In the genomic region with DNA sequence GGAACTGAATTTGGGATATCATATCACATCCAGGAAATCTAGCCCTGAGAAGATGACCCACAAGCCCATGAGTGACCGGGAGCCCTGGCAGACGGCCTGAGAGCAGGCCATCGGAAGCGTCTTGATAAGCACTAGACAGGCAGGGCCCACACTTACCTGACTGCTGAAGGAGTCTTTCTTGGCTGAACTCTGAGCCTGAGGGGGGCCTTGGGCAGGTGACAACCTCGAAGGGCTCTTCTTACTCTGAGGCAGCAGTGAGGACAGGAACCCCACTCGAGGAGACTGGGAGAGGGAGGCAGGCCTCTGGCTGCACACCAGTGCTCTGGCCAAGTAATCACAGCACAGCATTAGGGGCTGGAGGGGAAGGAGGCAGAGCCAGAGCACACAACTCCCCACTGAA, we compare ENCODE assay signal across 32 mouse cellular contexts. TPM values are rescaled to one million over a fixed set of nuclear protein-coding genes. Genes with fewer than 3 reads are reported as not detected.
DNase-seq lines count a peak whose midpoint lies in the region; ATAC-seq and TF ChIP-seq lines count a peak whose summit lies in the region.
"Had no signal": no experiment of that assay in that cellular context is flagged by ENCODE, and none has a peak within 500 bp of the region (broad histone marks: within the 10 kb centered on the region; RNA-seq: fewer than 3 reads in every experiment).

No protein-coding gene starts in this region.

- peak overlapping the region; percentile 57 for H3K27ac ChIP-seq in heart, embryonic 12.5 days (ENCODE audit: poor library complexity, severe bottlenecking)
- H3K27ac ChIP-seq in liver, embryonic 13.5 days = 0 out of 2 replicates have a peak overlapping the region, but pooled peaks have one; percentile 21
- H3K27ac ChIP-seq in liver, postnatal 0 days (ENCODE audit: low read depth) = no peak overlapping the region
- no peak overlapping the region for H3K27ac ChIP-seq in midbrain, embryonic 10.5 days (replicated peaks)
- H3K27ac ChIP-seq: forebrain, embryonic 10.5 days; hindbrain, postnatal 0 days; midbrain, embryonic 15.5 days; neural tube, embryonic 12.5 days; stomach, postnatal 0 days had no signal

- H3K36me3 ChIP-seq in heart, embryonic 12.5 days = peaks cover 48% of the 10 kb centered on the region
- H3K36me3 ChIP-seq in liver, embryonic 13.5 days = peaks cover 94% of the 10 kb centered on the region
- peaks cover 64% of the 10 kb centered on the region for H3K36me3 ChIP-seq in liver, postnatal 0 days (replicated peaks; ENCODE audit: insufficient read depth, low read length)
- H3K36me3 ChIP-seq in midbrain, embryonic 10.5 days = peaks cover 97% of the 10 kb centered on the region

- WGBS in heart, embryonic 12.5 days = 37% methylated on average over 6 of the region's 6 CpGs
- 83% methylated on average over 6 of the region's 6 CpGs for WGBS in liver, embryonic 13.5 days (ENCODE audit: insufficient replicate concordance)
- WGBS in liver, postnatal 0 days (ENCODE audit: insufficient replicate concordance) = 83% methylated on average over 6 of the region's 6 CpGs
- WGBS in midbrain, embryonic 10.5 days = 93% methylated on average over 6 of the region's 6 CpGs

- H3K4me2 ChIP-seq in heart, embryonic 12.5 days = peak overlapping the region; percentile 35
- H3K4me2 ChIP-seq in liver, embryonic 13.5 days = no peak overlapping the region
- H3K4me2 ChIP-seq in liver, postnatal 0 days (ENCODE audit: low read depth, low read length) = no peak overlapping the region
- H3K4me2 ChIP-seq: midbrain, embryonic 15.5 days; neural tube, embryonic 12.5 days had no signal

- no peak for DNase-seq in heart, postnatal 4 days
- no peak for DNase-seq in liver, embryonic 13.5 days
- no peak for DNase-seq in liver, postnatal 0 days
- DNase-seq in lung, postnatal 10 days = peak; percentile 50
- DNase-seq in midbrain, embryonic 10.5 days (ENCODE audit: low spot score) = no peak
- DNase-seq: cerebellum, adult 11-12 months; cerebellum, postnatal 10 days; gastrocnemius, postnatal 36 days; right cerebral cortex, postnatal 14 days; thymus, adult 2 months; thymus, postnatal 4 days had no signal

- ATAC-seq in heart, embryonic 12.5 days (ENCODE audit: insufficient number of reproducible peaks, low FRiP score) = no peak
- ATAC-seq in liver, embryonic 13.5 days (ENCODE audit: low read depth) = no peak
- ATAC-seq in liver, postnatal 0 days = no peak
- no peak for ATAC-seq in megakaryocyte progenitor cell, adult 5-6 weeks (replicated peaks; ENCODE audit: poor library complexity)
- ATAC-seq in megakaryocyte, adult 5-6 weeks (ENCODE audit: poor library complexity, severe bottlenecking) = no peak
- ATAC-seq: forebrain, embryonic 16.5 days; hindbrain, postnatal 0 days; intestine, embryonic 16.5 days; midbrain, embryonic 15.5 days had no signal

- no peak for TF ChIP-seq EP300 in liver, postnatal 0 days (IDR thresholded peaks at IDR 0.05; ENCODE audit: low read depth)

- peaks cover 70% of the 10 kb centered on the region for H3K4me1 ChIP-seq in heart, embryonic 12.5 days (replicated peaks)
- peaks cover 78% of the 10 kb centered on the region for H3K4me1 ChIP-seq in liver, embryonic 13.5 days (replicated peaks)
- peaks cover 47% of the 10 kb centered on the region for H3K4me1 ChIP-seq in liver, postnatal 0 days (ENCODE audit: insufficient read depth)
- peaks cover 17% of the 10 kb centered on the region for H3K4me1 ChIP-seq in midbrain, embryonic 10.5 days

- no peaks in the 10 kb centered on the region for H3K27me3 ChIP-seq in heart, embryonic 12.5 days (replicated peaks)
- H3K27me3 ChIP-seq in liver, embryonic 13.5 days = no peaks in the 10 kb centered on the region
- no peaks in the 10 kb centered on the region for H3K27me3 ChIP-seq in liver, postnatal 0 days (ENCODE audit: insufficient read depth, low read length)
- H3K27me3 ChIP-seq in midbrain, embryonic 10.5 days (ENCODE audit: low read depth, poor library complexity, severe bottlenecking) = no peaks in the 10 kb centered on the region
- H3K27me3 ChIP-seq: midbrain, embryonic 15.5 days; neural tube, embryonic 12.5 days had no signal

- TF ChIP-seq CTCF in liver, postnatal 0 days (IDR thresholded peaks at IDR 0.05; ENCODE audit: low read depth) = no peak

- no peak overlapping the region for H3K4me3 ChIP-seq in heart, embryonic 12.5 days
- no peak overlapping the region for H3K4me3 ChIP-seq in liver, embryonic 13.5 days (replicated peaks)
- no peak overlapping the region for H3K4me3 ChIP-seq in liver, postnatal 0 days (ENCODE audit: low read depth, low read length)
- H3K4me3 ChIP-seq in midbrain, embryonic 10.5 days = no peak overlapping the region
- H3K4me3 ChIP-seq: forebrain, embryonic 10.5 days; midbrain, embryonic 15.5 days; neural tube, embryonic 12.5 days had no signal

- peak overlapping the region; percentile 48 for H3K9ac ChIP-seq in heart, embryonic 12.5 days
- H3K9ac ChIP-seq in liver, embryonic 13.5 days = no peak overlapping the region
- H3K9ac ChIP-seq in liver, postnatal 0 days (replicated peaks) = no peak overlapping the region
- H3K9ac ChIP-seq: midbrain, embryonic 15.5 days; neural tube, embryonic 12.5 days had no signal

- no peaks in the 10 kb centered on the region for H3K9me3 ChIP-seq in heart, embryonic 12.5 days (replicated peaks)
- H3K9me3 ChIP-seq in liver, embryonic 13.5 days (replicated peaks) = no peaks in the 10 kb centered on the region
- H3K9me3 ChIP-seq in liver, postnatal 0 days (ENCODE audit: low read length) = no peaks in the 10 kb centered on the region
- H3K9me3 ChIP-seq in midbrain, embryonic 10.5 days (replicated peaks) = no peaks in the 10 kb centered on the region
- H3K9me3 ChIP-seq: forebrain, embryonic 10.5 days; midbrain, embryonic 15.5 days; neural tube, embryonic 12.5 days had no signal

RNA-seq across cellular contexts. Expression of a gene that starts 6.3 kb away (rescaled TPM):
- polyA plus RNA-seq in heart, embryonic 12.5 days (2016; fragmentation: Nextera tagmentation; extraction: Ambion mirVana) = 10.7 and 12.6 TPM in 2 replicates
- total RNA-seq in heart, postnatal 4 days (2021) = 10 to 100 TPM; 19.1 to 22.7 TPM
- polyA plus RNA-seq in liver, embryonic 13.5 days (2015; fragmentation: Nextera tagmentation; extraction: Ambion mirVana) = 12.3 and 13.8 TPM in 2 replicates
- polyA plus RNA-seq in liver, postnatal 0 days (2015; fragmentation: Nextera tagmentation; extraction: Ambion mirVana) = 5.5 and 5.7 TPM in 2 replicates
- polyA plus RNA-seq in midbrain, embryonic 10.5 days (2016; fragmentation: Nextera tagmentation; extraction: Ambion mirVana) = 11.4 and 13.0 TPM in 2 replicates
- total RNA-seq in megakaryocyte progenitor cell, adult 5-6 weeks (2015) = 5.8 and 6.1 TPM in 2 replicates
- 20.5 and 22.7 TPM in 2 replicates for total RNA-seq in megakaryocyte progenitor cell, adult 5-6 weeks (2017)
- total RNA-seq in megakaryocyte, adult 5-6 weeks (2015) = 4.2 and 7.6 TPM in 2 replicates
- total RNA-seq in megakaryocyte, adult 5-6 weeks (2017) = 19.6 and 27.5 TPM in 2 replicates

RNA-seq across cellular contexts. Expression of a gene that starts 15.6 kb away (rescaled TPM):
- not detected in 2 replicates for polyA plus RNA-seq in heart, embryonic 12.5 days (2016; fragmentation: Nextera tagmentation; extraction: Ambion mirVana)
- not detected for total RNA-seq in heart, postnatal 4 days (2021)
- polyA plus RNA-seq in liver, embryonic 13.5 days (2015; fragmentation: Nextera tagmentation; extraction: Ambion mirVana) = not detected in 2 replicates
- polyA plus RNA-seq in liver, postnatal 0 days (2015; fragmentation: Nextera tagmentation; extraction: Ambion mirVana) = not detected in 2 replicates
- not detected in 2 replicates for polyA plus RNA-seq in midbrain, embryonic 10.5 days (2016; fragmentation: Nextera tagmentation; extraction: Ambion mirVana)
- total RNA-seq in megakaryocyte progenitor cell, adult 5-6 weeks (2015) = not detected in 2 replicates
- not detected in 2 replicates for total RNA-seq in megakaryocyte progenitor cell, adult 5-6 weeks (2017)
- total RNA-seq in megakaryocyte, adult 5-6 weeks (2015) = not detected in 2 replicates
- total RNA-seq in megakaryocyte, adult 5-6 weeks (2017) = not detected in 2 replicates
- total RNA-seq: adrenal gland, adult 18-20 months; adrenal gland, postnatal 4 days; gastrocnemius, postnatal 36 days; heart, adult 8-10 months; hindbrain, postnatal 0 days; layer of hippocampus, adult 18-20 months; layer of hippocampus, postnatal 14 days; liver, adult 2 months; megakaryocyte-erythroid progenitor cell, adult 5-6 weeks had no signal
- polyA plus RNA-seq: embryonic facial prominence, embryonic 11.5 days; forebrain, embryonic 10.5 days; forebrain, embryonic 16.5 days; hindbrain, embryonic 11.5 days; hindbrain, postnatal 0 days; intestine, embryonic 16.5 days; kidney, embryonic 16.5 days; limb, embryonic 11.5 days; liver, adult 2 months; midbrain, embryonic 15.5 days; neural tube, embryonic 12.5 days had no signal

RNA-seq across cellular contexts. Expression of a gene that starts 26.5 kb away (rescaled TPM):
- polyA plus RNA-seq in heart, embryonic 12.5 days (2016; fragmentation: Nextera tagmentation; extraction: Ambion mirVana) = 9.7 and 11.2 TPM in 2 replicates
- 1 to 10 TPM; 5.5 to 6.7 TPM for total RNA-seq in heart, postnatal 4 days (2021)
- 10.5 and 10.6 TPM in 2 replicates for polyA plus RNA-seq in liver, embryonic 13.5 days (2015; fragmentation: Nextera tagmentation; extraction: Ambion mirVana)
- polyA plus RNA-seq in liver, postnatal 0 days (2015; fragmentation: Nextera tagmentation; extraction: Ambion mirVana) = 4.5 and 4.9 TPM in 2 replicates
- 17.0 and 17.7 TPM in 2 replicates for polyA plus RNA-seq in midbrain, embryonic 10.5 days (2016; fragmentation: Nextera tagmentation; extraction: Ambion mirVana)
- 5.1 and 5.6 TPM in 2 replicates for total RNA-seq in megakaryocyte progenitor cell, adult 5-6 weeks (2015)
- total RNA-seq in megakaryocyte progenitor cell, adult 5-6 weeks (2017) = 2.5 and 2.9 TPM in 2 replicates
- 7.5 and 8.1 TPM in 2 replicates for total RNA-seq in megakaryocyte, adult 5-6 weeks (2015)
- 3.8 and 7.1 TPM in 2 replicates for total RNA-seq in megakaryocyte, adult 5-6 weeks (2017)

RNA-seq across cellular contexts. Expression of a gene that starts 41.4 kb away (rescaled TPM):
- polyA plus RNA-seq in heart, embryonic 12.5 days (2016; fragmentation: Nextera tagmentation; extraction: Ambion mirVana) = 1.1 and 1.2 TPM in 2 replicates
- total RNA-seq in heart, postnatal 4 days (2021) = 10 to 100 TPM in 1 of 2 experiments, 1 to 10 TPM in 1; 4.6 to 10.6 TPM
- polyA plus RNA-seq in liver, embryonic 13.5 days (2015; fragmentation: Nextera tagmentation; extraction: Ambion mirVana) = 2.4 and 2.7 TPM in 2 replicates
- polyA plus RNA-seq in liver, postnatal 0 days (2015; fragmentation: Nextera tagmentation; extraction: Ambion mirVana) = 12.6 and 17.0 TPM in 2 replicates
- polyA plus RNA-seq in midbrain, embryonic 10.5 days (2016; fragmentation: Nextera tagmentation; extraction: Ambion mirVana) = 1.9 and 2.1 TPM in 2 replicates
- total RNA-seq in megakaryocyte progenitor cell, adult 5-6 weeks (2015) = 0.10 and 1.2 TPM in 2 replicates
- total RNA-seq in megakaryocyte progenitor cell, adult 5-6 weeks (2017) = 0.33 and 0.88 TPM in 2 replicates
- 3.1 and 5.0 TPM in 2 replicates for total RNA-seq in megakaryocyte, adult 5-6 weeks (2015)
- total RNA-seq in megakaryocyte, adult 5-6 weeks (2017) = 2.8 and 6.1 TPM in 2 replicates

Comparison
In these comparisons a context has a peak if more than half of its experiments do, and no peak if none do; other contexts are left out.
1. H3K27ac ChIP-seq: peak in heart, embryonic 12.5 days (single experiment) and liver, embryonic 13.5 days (single experiment); none in liver, postnatal 0 days (single experiment) and midbrain, embryonic 10.5 days (single experiment).